Mouse (Mus musculus) right cerebral cortex, adult 2 months (tissue): ENCODE measurements around the gene Atxn1.

Experiments used
- DNase-seq, 2 experiments: peaks; one replicate each; pipeline ENCODE4 v3.0.0; 2021 to 2022; ENCODE audit warnings: low spot score in 2 of 2

The Atxn1 gene

DNA sequence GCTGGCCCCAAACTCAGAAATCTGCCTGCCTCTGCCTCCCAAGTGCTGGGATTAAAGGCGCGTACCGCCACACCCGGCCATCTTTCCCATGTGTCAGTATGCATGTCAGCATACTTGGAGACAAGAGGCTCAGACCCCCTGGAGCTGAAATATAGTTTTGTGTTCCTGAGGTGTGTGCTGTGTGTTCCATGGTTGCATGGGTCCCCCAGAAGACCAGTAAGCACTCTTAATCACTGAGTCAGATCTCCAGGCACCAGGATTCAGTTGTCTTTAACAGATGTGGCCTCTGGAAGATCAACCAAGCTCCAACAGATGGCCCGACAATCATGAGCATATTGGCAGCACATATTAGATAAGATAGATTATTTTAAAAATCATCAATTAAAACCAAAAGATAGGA is 62.4 kb downstream of the Atxn1 start:
- no peak for DNase-seq

DNA sequence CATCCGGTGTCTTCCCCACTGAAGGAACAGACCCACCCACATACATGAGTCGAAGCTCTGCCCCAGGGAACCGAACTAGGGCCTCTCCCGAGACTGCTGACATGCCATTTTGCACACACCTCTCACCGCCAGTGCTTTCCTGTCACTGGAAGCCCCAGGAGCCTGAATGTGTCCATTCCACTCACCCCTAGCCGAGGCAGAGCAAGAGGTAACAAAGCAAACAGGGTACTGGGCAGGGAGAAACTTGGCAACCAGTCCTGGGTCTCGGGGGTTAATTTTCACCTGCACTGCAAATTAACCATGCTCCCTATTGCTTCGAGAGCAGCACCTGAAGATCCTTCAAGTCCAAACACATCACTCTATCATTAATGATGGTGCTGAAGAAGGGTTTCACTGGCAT is 64.0 kb downstream of the Atxn1 start:
- no peak for DNase-seq

DNA sequence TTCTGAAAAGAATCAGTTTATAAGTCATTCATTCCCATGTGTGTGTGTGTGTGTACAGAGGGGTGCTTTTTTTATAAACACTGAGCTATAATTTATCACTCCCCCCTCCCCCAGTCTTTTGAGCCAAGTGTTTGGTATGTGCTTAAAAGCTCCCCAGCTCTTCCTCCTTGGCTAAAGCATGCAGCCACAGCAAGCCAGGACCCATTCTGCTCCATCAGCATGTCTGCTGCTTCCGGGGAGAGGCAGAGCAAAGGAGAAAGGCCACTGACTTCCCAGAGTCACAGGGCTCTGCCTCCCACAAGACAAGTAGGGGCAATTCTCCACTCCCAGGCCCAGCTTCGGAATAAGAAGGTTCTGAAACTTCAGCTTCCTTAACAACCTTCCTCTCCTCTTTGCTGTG is 67.2 kb downstream of the Atxn1 start:
- no peak for DNase-seq

DNA sequence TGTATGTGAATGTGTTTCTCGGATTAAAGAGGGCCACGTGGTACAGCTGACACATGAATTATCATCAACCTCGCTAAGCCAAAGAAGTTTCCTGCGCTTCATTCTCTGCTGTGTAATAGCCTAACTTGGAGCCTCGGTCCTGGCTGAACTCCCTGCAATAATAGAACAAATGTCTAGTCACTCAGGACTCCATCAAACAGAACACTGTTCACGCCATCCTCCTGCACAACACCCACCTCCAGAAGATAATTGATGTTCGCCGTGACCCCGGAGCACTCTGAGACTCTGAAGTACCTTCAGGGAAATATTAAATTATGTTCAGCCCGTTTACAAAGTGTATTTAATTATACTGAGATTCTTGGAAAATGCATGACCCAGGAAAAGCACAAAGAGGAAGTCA is 70.0 kb downstream of the Atxn1 start:
- no peak for DNase-seq

DNA sequence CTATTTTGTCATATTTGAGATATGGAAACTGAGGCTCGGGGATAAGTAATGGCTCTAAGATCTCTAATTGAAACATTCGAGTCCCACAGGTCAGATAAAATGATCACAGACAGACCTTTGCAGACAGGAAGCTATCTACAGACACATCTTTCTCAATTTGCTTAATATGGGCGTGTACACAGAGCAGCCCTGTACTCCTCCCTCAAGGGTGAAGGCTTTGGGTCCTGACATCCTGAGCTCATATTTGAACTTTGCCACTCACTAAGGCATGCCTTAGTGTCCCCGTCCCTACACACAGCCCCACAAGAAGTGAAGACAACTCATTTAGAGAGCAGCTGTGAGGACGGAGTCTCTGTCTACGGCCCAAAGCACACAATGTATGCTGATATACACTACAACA is 70.6 kb downstream of the Atxn1 start:
- no peak for DNase-seq

DNA sequence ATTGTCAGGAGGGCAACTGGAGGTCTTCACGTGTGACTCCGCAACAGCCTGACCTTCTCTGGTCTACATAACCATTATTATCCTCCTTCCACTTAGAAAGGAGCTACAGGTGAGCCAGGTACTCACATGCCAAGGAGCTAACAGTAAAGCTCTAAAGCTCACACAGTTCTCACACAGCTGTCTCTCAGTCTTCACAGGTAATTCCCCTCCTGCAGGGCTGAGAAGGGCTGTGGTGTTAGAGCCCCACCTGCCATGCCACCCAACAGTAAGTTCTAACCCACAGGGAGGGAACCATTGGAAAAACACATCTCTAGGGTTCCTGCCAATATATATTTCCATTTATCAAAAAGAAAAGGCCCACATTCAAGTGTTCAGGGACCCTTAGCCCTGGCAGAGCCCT is 73.7 kb downstream of the Atxn1 start:
- no peak for DNase-seq

DNA sequence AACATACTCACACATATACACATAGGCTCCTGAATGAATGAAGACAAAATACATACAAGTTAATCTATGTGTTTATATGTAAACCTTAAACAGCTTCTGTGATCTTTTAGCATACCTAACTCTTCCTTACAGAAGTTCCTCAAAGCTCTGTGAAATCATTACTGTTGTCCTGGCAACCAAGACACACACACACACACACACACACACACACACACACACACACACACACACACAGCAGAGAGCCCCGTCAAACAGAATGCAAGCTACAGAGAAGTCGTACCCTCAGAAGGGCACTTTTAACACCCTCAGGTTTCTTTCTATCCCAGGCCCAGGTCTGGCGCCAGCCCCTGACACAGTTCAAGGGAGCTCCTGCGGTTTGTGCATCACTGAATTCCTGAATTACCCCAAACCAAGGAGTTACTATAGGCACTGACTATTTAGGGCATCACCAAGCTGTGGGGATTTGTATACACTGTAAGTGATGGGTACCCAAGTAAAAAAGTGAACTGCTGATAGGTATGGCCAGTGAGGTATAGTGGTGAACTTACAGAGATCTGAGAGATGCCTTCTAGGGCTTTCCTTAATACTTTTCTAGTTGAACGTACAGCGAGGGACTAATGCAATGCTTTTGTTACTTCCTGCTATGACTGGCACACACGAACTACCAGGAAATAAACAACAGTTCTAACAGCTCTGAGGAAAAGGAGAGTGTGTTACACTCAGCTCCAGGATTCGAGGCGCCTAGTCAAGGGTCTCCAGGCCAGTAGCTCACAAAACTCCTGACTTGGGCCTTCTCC is 75.7 kb downstream of the Atxn1 start:
- no peak for DNase-seq

DNA sequence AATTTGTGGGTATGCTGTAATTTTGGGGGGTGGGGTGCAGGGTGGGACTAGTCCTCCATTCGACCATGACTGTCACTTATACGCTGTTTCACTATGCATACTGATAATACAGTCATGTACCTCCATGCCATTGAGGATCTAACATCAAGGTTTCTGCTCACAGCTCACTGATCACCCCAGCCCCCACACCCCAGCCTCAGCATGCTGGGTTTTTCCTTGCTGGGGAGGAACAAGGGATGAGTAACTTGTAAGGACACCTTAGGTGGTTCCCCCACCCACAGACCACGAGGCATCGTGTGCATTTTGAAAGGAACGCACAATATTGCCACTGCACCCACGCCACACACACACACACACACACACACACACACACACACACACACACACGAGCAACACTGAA is 79.9 kb downstream of the Atxn1 start:
- DNase-seq: peak in 1 of 2 experiments; percentile 38

DNA sequence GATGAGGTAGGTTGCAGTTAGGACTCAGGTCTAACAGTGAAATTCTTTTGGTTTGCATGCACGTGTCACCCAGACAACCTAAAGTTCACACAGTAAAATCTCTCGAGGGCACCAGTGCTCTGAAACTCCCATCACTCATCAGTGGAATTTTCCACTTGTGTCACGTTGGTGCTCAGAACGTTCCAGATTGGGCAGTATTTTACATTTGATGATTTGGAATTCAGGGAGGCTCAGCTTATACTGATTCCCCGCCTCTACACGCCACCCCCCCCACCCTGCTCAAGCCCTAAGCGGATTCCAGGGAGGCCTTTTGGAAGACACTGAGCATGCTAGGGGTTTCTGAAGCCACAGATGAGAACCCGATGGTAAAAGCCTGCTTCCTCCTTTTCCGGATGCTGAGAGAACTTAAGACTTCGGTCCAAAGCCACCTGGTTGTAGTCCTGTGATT is 81.0 kb downstream of the Atxn1 start:
- no peak for DNase-seq

DNA sequence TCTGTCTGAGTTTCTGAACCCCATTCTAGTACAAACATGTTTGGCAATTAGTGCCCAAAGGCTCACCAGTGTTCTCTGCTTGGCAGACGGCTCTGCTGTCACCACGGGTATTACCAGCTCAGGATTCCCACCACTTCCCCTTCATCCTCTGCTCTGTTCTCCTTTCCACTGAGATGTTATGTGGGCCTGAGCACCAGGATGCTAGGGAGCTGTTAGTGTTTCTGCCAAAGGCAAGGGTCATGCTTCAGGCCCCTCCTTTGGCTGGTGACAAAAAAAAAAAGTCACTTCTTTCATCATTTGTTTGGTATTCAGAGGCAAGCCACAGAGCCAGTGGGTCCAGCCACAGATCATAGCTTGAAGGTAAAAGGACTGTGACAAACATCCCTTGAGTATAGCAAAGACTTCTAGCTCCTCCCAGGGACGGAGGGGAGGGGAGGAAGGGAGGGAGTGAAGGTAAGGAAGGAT is 81.8 kb downstream of the Atxn1 start:
- no peak for DNase-seq

DNA sequence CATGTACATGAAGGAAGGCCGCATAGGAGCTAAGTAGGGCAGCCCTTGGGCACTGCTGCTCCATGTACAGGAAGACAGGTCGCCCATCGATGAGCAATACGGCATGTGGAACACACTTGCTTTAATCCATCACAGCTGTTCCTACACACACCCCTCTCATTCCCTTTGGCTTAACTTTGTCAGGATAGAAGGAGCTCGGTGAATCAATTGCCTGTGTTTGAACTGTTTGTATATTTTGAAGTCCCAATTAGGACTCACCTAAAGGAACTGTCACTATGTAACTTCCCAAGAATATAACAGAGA is 84.3 kb downstream of the Atxn1 start:
- no peak for DNase-seq

DNA sequence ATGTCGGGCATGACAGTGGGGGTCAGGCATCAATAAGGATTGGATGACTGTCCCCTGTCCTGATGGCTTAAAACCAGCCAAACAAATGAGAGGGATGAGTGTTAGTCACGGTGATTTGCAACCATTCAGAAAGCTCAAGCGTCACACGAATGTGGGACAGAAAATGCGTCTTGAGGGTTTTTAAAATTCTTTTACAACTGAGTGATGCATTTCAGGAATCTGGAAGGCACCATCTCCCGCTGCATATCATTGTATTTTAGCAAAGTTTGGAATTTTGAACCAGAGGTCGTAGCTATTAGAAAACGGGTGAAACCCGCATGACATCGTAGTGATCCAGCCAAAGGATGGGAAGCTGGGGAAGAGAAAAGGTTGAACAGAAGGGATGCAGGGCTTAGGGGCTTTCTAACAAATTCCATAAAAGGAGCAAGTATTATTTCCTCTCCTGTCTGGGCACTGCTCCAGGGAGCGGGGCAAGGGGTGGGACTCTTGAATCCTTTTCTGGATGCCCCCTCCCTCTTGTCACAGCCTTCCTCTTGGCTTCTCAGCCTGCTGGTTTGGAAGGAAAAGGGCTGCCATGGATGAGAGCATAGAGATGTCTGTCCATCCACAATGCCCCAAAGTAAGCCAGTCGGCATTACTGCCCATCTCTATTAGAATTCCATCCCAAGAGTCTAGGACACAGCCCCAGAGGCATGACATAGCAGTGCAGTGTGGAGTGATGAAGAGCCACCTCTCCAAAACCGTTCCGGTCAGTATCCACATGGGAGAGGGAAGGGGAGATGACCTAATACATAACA is 84.9 kb downstream of the Atxn1 start:
- DNase-seq: no peak

DNA sequence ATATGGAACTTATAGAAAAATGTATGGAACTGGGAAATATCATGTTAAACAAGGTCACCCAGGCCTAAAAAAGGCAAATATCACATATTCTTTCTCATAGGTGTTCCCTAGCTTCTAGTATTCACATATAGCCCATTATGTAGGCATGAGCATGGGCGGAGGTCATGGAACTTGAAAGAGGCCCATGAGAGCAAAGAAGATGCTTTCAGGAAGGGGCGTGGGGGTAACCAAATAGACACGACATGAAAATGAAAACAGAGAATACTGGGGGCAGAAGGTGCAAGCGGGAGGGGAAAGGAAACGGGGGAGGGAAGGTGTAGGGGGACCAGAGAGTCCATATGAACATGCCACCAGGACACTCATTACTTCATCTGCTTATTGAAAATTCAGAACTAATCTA is 87.9 kb downstream of the Atxn1 start:
- DNase-seq: no peak

DNA sequence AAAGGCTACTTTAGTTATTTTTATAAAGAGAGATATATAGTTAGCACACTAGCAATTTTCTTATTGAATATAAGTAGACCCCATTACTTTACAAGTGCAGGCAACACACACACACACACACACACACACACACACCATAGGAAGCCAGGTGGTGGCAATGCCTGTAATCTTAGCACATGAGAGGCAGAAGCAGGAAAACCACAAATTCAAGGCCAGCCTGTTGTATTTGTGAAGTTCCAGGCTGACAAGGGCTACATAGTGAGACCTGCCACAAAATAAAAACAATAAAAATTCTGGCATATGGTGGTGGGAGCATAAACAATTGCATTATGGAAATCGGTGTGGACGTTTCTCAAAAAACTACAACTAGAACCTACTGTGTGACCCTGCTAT is 88.4 kb downstream of the Atxn1 start:
- DNase-seq: no peak

DNA sequence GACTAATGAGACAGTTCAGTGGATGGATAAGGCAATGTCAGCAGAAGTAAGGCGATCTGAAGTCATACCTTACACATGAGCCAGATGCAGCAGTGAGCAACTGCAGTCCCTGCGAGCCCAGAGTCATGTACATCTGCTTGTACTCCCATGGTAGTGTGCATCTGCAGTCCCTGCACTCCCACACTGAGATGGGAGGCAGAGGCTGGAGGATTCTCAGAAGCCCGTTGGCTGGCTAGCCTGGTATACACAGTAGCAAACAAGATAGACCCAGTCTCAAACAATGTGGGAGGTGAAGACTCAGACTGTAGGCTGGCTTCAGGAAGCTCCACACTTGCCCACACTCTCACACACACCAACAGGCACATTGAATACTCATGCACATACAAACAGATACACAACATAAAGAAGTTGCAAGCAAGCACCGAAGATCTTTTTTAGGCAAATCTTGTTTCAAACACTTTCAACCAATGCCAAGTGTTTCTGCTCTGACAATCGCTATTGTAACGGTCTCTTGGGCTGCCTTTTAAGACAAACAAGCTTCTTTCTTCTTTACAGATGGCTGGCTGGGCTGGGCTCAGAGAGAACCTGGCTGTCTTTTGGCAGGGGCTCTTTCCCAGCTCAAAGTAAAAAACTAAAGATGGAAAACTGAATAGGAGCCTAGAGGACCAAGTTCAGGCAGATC is 89.0 kb downstream of the Atxn1 start:
- DNase-seq: peak; percentile 57 to 59

DNA sequence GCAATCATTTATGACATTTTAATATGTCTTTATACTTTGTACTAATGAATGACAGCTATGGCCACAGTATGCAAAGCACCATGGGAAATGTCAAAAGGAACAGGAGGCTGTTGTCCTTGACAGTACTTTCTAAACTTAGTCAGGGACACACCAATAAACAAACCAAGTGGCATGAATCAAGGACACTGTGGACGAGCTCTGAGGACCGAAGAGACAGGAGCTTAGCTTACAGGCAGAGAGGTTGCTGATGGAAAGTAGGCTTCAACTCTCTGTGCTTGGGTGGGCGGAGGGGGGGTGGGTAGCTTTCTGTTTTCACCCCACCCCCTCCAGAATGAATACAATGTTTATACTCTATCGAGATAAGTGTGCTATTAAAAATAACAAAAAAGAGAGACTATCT is 90.6 kb downstream of the Atxn1 start:
- no peak for DNase-seq

DNA sequence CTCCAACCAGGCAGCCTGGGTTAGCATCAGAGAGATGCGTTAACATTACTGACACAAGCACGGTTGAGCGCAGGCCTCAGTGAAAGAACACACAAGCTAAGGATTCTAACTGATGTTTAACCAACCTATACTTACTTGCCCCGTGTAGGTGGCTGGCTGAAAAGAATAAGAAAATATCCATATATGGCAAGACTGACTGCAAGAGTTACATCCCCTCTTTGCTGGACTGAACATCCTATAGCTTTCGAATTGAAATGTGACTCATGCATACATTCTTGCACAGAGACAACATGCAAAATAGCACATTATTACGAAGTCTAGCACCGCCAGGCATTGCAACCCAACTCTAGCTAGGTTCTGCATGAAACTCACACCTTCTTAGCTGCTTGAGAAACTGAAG is 91.8 kb downstream of the Atxn1 start:
- no peak for DNase-seq

DNA sequence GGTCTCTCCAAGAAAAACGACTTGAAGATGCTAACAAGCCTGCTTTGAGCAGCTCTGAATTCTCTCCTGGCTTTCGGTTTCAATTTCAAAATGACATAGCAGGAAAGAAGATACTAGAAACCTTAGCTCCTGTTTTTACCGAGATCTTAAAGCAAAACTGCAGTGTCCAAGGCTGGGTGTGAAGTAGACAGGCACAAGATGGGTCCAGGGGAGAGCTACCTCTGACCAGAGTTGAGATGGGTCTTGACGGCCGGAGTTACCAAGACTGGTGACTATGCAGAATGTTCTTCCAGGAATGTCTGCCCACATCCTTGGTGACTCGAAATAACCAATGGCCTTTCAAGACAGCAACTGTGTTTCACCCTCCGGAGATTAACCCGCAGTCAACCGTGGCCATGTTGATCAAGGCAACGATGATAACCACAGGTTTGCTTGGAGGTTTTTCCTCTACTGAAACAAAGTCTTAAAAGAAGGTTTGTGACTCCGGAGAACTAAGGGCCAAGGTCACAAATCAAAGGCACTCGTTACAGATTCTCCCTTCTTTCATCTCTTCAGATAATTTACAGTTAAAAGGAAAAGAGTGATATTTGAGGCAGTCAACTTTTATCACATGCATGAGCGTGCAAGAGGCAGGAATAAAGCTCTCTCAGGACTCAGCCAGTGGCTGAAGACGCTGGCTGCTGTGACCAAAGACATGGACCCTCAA is 92.6 kb downstream of the Atxn1 start:
- DNase-seq: no peak

DNA sequence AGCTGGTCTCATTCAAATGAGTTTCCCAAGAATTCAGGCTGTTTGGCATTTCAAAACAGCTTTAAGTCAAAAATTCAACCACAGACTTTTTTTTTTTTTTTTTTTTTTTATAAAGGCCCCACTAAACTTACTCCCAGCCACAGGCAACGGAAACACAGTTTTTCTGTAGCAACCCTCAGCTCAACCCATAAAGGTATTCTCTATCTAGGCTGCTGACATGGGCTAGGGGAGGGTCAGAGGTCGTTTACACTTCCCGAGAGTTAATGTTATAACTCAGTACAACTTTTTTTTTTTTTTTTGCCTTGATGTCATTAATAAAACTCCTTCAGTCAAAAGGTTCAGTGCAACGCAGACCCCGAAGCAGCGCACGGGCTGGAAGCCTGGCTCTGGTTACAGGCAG is 93.3 kb downstream of the Atxn1 start:
- DNase-seq: no peak

DNA sequence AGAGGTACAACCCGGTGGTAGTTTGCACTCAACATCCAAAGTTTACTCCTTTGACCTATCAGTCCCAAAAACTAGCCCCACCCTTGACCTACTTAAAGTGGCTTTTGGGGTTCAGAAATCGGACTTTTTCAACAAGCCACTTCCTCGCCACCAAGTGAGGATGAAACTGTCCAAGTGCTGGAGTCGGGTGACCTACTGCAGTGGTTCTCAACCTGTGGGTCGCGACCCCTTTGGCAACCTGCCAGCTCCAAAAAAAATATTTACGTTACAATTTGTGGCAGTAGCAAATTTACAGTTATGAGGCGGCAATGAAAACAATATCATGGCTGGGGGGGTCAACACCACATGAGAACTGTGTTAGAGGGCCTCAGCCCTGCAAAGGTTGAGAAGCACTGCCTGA is 95.9 kb downstream of the Atxn1 start:
- no peak for DNase-seq

DNA sequence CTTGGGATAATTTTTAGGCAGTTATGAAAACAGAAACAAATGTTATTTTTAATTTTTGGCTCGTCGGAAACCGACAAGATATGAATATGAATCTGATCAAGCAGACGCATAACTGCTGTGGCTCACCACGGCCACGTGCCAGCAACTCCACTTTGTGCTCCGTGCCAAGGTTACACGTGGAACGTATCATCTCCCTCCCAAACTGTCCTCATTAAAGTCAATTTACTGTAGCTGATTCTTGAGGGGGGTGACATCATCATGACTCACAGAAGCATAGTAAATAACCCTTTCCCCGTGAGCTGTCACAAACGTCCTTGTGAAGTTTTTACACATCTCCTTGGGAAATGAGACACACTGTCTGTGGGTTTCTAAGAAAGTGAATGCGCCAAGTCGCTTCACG is 97.5 kb downstream of the Atxn1 start:
- peak; percentile 39 to 48 for DNase-seq

DNA sequence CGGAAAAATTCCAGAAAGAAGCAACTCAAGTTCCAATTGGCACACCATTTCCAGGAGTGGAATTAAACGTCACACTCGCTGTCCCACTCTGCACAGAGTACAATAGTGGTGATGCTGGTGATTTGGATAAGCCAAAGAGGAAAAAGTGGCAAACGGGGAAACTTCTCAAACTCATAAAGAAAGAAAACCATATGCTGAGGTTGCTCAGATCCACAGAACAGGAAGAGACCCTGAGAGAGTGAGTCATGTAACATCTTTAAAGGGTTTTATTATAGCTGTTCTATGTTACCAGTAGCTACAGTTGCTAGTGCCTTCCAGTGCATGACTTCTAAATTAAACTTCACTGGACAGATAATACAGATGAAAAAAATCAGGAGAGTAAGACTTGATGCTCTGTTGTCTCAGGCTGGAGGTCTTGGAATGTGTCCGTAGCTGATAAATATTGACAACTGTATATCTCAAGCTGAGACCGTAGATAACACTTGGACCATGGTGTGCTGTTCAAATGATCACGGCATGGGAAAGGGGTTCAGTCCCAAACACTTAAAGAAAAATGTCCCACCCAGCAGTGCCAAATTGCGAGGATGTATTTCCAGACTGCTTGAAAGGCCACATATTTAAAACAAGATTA is 98.1 kb downstream of the Atxn1 start:
- no peak for DNase-seq
